Mouse (Mus musculus): ENCODE data around the gene Mob3b.
"Not testable (repeated sequence)": the region's sequence is repeated elsewhere in the genome, so short reads cannot be mapped to it uniquely, and the experiment has no call there.

DNA sequence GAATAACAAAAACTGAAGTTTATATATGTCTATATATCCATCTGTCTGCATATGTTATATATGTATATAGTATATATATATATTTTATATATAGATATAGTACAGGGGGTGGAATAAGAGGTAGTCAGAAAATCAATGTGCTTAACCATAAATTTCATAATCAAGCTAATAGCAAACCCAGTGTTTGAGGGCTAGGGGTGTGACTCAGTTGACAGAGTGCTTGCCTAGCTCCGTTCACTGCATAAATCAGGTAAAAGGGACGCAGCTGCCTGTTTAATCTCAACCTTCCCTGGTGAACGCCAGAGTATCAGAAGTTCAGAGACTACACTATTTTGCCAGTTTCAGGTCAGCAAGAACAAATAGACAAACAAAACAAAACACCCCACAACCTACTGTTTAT is 255.7 kb downstream of the Mob3b start:
- TF ChIP-seq GATA1, TAL1 (IDR thresholded peaks at IDR 0.05; ENCODE audit: low read length): not testable (repeated sequence)

Measured in erythroblast, embryonic 14.5 days (primary cell).